Mouse (Mus musculus): ENCODE measurements around the gene Folr1. TPM values are rescaled to one million over a fixed set of nuclear protein-coding genes. Genes with fewer than 3 reads are reported as not detected.

The Folr1 gene
- polyA plus RNA-seq, 1 experiment from 2014 or later, result 121 TPM

- Histone ChIP-seq H3K36me3 (peaks cover 35% of the 10 kb centered on the region), H3K4me1 (replicated peaks) (peaks cover 22% of the 10 kb centered on the region), H3K4me3 (replicated peaks) (no peak overlapping the region), H3K27ac (no peak overlapping the region), H3K9ac (no peak overlapping the region), H3K27me3 (replicated peaks) (peaks cover 37% of the 10 kb centered on the region), H3K4me2 (replicated peaks) (no peak overlapping the region; the same call in 1 of the 2 replicates), H3K9me3 (no peaks in the 10 kb centered on the region)
- ATAC-seq, result peak; percentile 26
- WGBS, result 46% methylated on average over 32 of the region's 32 CpGs
Observed at GRCm38 (mm10) chr7:101822836-101823757, 47.5 kb downstream of the Folr1 start.

GRCm38 (mm10) chr7:101821571-101822501, 48.8 kb downstream of the Folr1 start:
- Histone ChIP-seq H3K4me3 (replicated peaks) (peak overlapping the region; percentile 48), H3K4me2 (replicated peaks) (peak overlapping the region; percentile 95), H3K27me3 (replicated peaks) (peaks cover 50% of the 10 kb centered on the region), H3K9me3 (no peaks in the 10 kb centered on the region), H3K9ac (peak overlapping the region; percentile 58), H3K4me1 (replicated peaks) (peaks cover 26% of the 10 kb centered on the region), H3K27ac (peak overlapping the region; percentile 45), H3K36me3 (peaks cover 24% of the 10 kb centered on the region)
- under 1% methylated on average over 71 of the region's 71 CpGs for WGBS
- ATAC-seq, result peak; percentile 69

GRCm38 (mm10) chr7:101820295-101821030, 50.1 kb downstream of the Folr1 start:
- H3K4me2 ChIP-seq (replicated peaks), result peak overlapping the region; percentile 95
- H3K9ac ChIP-seq, result no peak overlapping the region
- peak overlapping the region; percentile 48 for H3K4me3 ChIP-seq (replicated peaks)
- peaks cover 13% of the 10 kb centered on the region for H3K36me3 ChIP-seq
- H3K27me3 ChIP-seq (replicated peaks), result peaks cover 53% of the 10 kb centered on the region
- no peak for ATAC-seq
- 5% methylated on average over 35 of the region's 35 CpGs for WGBS
- H3K27ac ChIP-seq, result no peak overlapping the region
- no peaks in the 10 kb centered on the region for H3K9me3 ChIP-seq
- H3K4me1 ChIP-seq (replicated peaks), result peaks cover 26% of the 10 kb centered on the region

GRCm38 (mm10) chr7:101817861-101818401, 52.7 kb downstream of the Folr1 start, which contains the start of gene Phox2a:
TSS of gene Phox2a (plus strand) at chr7:101818313.
- ATAC-seq, result peak; percentile 23; the same call in 1 of the 2 replicates
- H3K4me2 ChIP-seq (replicated peaks), result peak within 1 kb of the TSS; percentile 60
- no peaks in the 10 kb centered on the region for H3K36me3 ChIP-seq
- peaks cover 53% of the 10 kb centered on the region for H3K27me3 ChIP-seq (replicated peaks)
- WGBS, result 1% methylated on average over 45 of the region's 45 CpGs
- peaks cover 26% of the 10 kb centered on the region for H3K4me1 ChIP-seq (replicated peaks)
- H3K9me3 ChIP-seq, result no peaks in the 10 kb centered on the region
- peak within 1 kb of the TSS; percentile 33 for H3K4me3 ChIP-seq (replicated peaks)
- 0 out of 2 replicates have a peak within 1 kb of the TSS, but pooled peaks have one; percentile 13 for H3K9ac ChIP-seq
- no peak within 1 kb of the TSS for H3K27ac ChIP-seq

Other genes starting within 250 kb of the Folr1 start
- gene Clpb, start 207.2 kb downstream of the Folr1 start, polyA plus RNA-seq (2015; fragmentation: Nextera tagmentation; extraction: Ambion mirVana), result 51.4 and 53.0 TPM in 2 replicates
- gene Phox2a, start 52.5 kb downstream of the Folr1 start, polyA plus RNA-seq (2015; fragmentation: Nextera tagmentation; extraction: Ambion mirVana), result 3.4 and 4.2 TPM in 2 replicates
- 34.9 and 35.4 TPM in 2 replicates for gene Inppl1, start 32.6 kb downstream of the Folr1 start, polyA plus RNA-seq (2015; fragmentation: Nextera tagmentation; extraction: Ambion mirVana)
- 2.3 and 2.9 TPM in 2 replicates for gene Folr2, start 13.6 kb downstream of the Folr1 start, polyA plus RNA-seq (2015; fragmentation: Nextera tagmentation; extraction: Ambion mirVana)
- gene Anapc15, start 7.1 kb downstream of the Folr1 start, polyA plus RNA-seq (2015; fragmentation: Nextera tagmentation; extraction: Ambion mirVana), result 71.5 and 74.7 TPM in 2 replicates
- gene Lamtor1, start 35.1 kb upstream of the Folr1 start, polyA plus RNA-seq (2015; fragmentation: Nextera tagmentation; extraction: Ambion mirVana), result 184 and 199 TPM in 2 replicates
- gene Tomt, start 35.6 kb upstream of the Folr1 start, polyA plus RNA-seq (2015; fragmentation: Nextera tagmentation; extraction: Ambion mirVana), result 0.29 and 0.38 TPM in 2 replicates
- 6.7 and 9.2 TPM in 2 replicates for gene Lrrc51, start 63.1 kb upstream of the Folr1 start, polyA plus RNA-seq (2015; fragmentation: Nextera tagmentation; extraction: Ambion mirVana)
- gene Numa1, start 63.3 kb upstream of the Folr1 start, polyA plus RNA-seq (2015; fragmentation: Nextera tagmentation; extraction: Ambion mirVana), result 54.6 and 55.5 TPM in 2 replicates
- 2.3 and 2.8 TPM in 2 replicates for gene Il18bp, start 147.9 kb upstream of the Folr1 start, polyA plus RNA-seq (2015; fragmentation: Nextera tagmentation; extraction: Ambion mirVana)
- 28.0 and 30.3 TPM in 2 replicates for gene Rnf121, start 194.7 kb upstream of the Folr1 start, polyA plus RNA-seq (2015; fragmentation: Nextera tagmentation; extraction: Ambion mirVana)
- 22.9 and 24.3 TPM in 2 replicates for gene Xndc1, start 194.7 kb upstream of the Folr1 start, polyA plus RNA-seq (2015; fragmentation: Nextera tagmentation; extraction: Ambion mirVana)
- 0.75 and 1.0 TPM in 2 replicates for gene Xntrpc, start 194.9 kb upstream of the Folr1 start, polyA plus RNA-seq (2015; fragmentation: Nextera tagmentation; extraction: Ambion mirVana)
- not detected in 2 replicates for gene Trpc2, start 212.3 kb upstream of the Folr1 start, polyA plus RNA-seq (2015; fragmentation: Nextera tagmentation; extraction: Ambion mirVana)
- gene Art1, start 231.0 kb upstream of the Folr1 start, polyA plus RNA-seq (2015; fragmentation: Nextera tagmentation; extraction: Ambion mirVana), result 0.34 and 0.59 TPM in 2 replicates
- 0.32 and 0.68 TPM in 2 replicates for gene Art5, start 238.7 kb upstream of the Folr1 start, polyA plus RNA-seq (2015; fragmentation: Nextera tagmentation; extraction: Ambion mirVana)
- gene Chrna10, start 246.0 kb upstream of the Folr1 start, polyA plus RNA-seq (2015; fragmentation: Nextera tagmentation; extraction: Ambion mirVana), result 0.06 TPM in 1 of 2 replicates, not detected in the other